In genomic region chrX:152989852-152990251, GRCm38 (mm10) we compare ENCODE assay signal across 2 mouse cellular contexts. TPM values are rescaled to one million over a fixed set of nuclear protein-coding genes. Genes with fewer than 3 reads are reported as not detected.
"Had no signal": no experiment of that assay in that cellular context is flagged by ENCODE, and none has a peak within 500 bp of the region (broad histone marks: within the 10 kb centered on the region; RNA-seq: fewer than 3 reads in every experiment).

No protein-coding gene starts in this region.

RNA-seq across cellular contexts. Expression of gene Usp51, which starts 16.4 kb away (rescaled TPM):
- total RNA-seq: liver, adult 2 months; monocyte, adult 5-6 weeks had no signal

RNA-seq across cellular contexts. Expression of gene Mageh1, which starts 47.5 kb away (rescaled TPM):
- total RNA-seq: monocyte, adult 5-6 weeks had no signal
